Mouse (Mus musculus) cerebellum, adult 2 months (tissue): ENCODE measurements at regions not wholly inside any gene's neighbourhood (a gene's known extent, or its start where the extent isn't known, plus 50 kb on each side); places are given as distances from the start of the nearest gene placed in this dataset.

ENCODE experiments used
- CTCF ChIP-seq: fragments of 200-500 bp; IDR thresholded peaks from 2 replicates; pipeline ENCODE4 v1.5.1; 2011; ENCODE audit warnings: low read depth, mild to moderate bottlenecking, control low read depth, low read length, moderate library complexity, borderline replicate concordance; ENCODE audit not compliant: insufficient read depth
- POLR2A ChIP-seq: fragments of 200-500 bp; IDR thresholded peaks from 2 replicates; pipeline ENCODE4 v1.6.1; 2011; ENCODE audit warnings: low read length, control low read depth, borderline replicate concordance; ENCODE audit not compliant: insufficient read depth

- TF ChIP-seq CTCF (no peak), POLR2A (no peak)
Measured at GRCm38 (mm10) chr13:25899871-25900270, 629.6 kb upstream of the Nrsn1 start.
